Mouse (Mus musculus) heart, adult 18-20 months (tissue): ENCODE results near the gene Svs1. TPM values are rescaled to one million over a fixed set of nuclear protein-coding genes. Genes with fewer than 3 reads are reported as not detected.
A peak's percentile ranks its signal among the peaks of the same experiment; 100 is the strongest.

Experiments
- DNase-seq, 2 experiments: peaks; one replicate each; pipeline ENCODE4 v3.0.0; 2021 to 2022; ENCODE audit warnings: mixed read lengths in 1 of 2
- total RNA-seq, 2 experiments: library from RNA; stranded (reverse); gene quantifications; 2 replicates each; pipeline ENCODE4 v1.2.3; 2021

Gene Svs1
- total RNA-seq, 2 experiments from 2014 or later = not detected

GRCm38 (mm10) chr6:49011191-49011590, 24.5 kb downstream of the Svs1 start:
- no peak for DNase-seq

GRCm38 (mm10) chr6:49013023-49013422, 26.4 kb downstream of the Svs1 start:
- no peak for DNase-seq

GRCm38 (mm10) chr6:49013458-49013857, 26.8 kb downstream of the Svs1 start:
- DNase-seq = no peak

- no peak for DNase-seq
These were observed 30.5 kb downstream of the Svs1 start for GRCm38 (mm10) chr6:49017150-49017549.

- DNase-seq = no peak
These were observed 32.7 kb downstream of the Svs1 start for GRCm38 (mm10) chr6:49019341-49019740.

- no peak for DNase-seq
These were observed 34.7 kb downstream of the Svs1 start for GRCm38 (mm10) chr6:49021141-49022012.

GRCm38 (mm10) chr6:49022384-49022783, 35.7 kb downstream of the Svs1 start:
- no peak for DNase-seq

- DNase-seq = no peak
These were observed 36.7 kb downstream of the Svs1 start for GRCm38 (mm10) chr6:49023315-49023714.

GRCm38 (mm10) chr6:49025290-49025689, 38.6 kb downstream of the Svs1 start:
- no peak for DNase-seq

GRCm38 (mm10) chr6:49026496-49026895, 39.8 kb downstream of the Svs1 start:
- DNase-seq = no peak

- no peak for DNase-seq
These were observed 41.4 kb downstream of the Svs1 start for GRCm38 (mm10) chr6:49028019-49028418.

GRCm38 (mm10) chr6:49028708-49029107, 42.0 kb downstream of the Svs1 start:
- no peak for DNase-seq

- no peak for DNase-seq
These were observed 44.6 kb downstream of the Svs1 start for GRCm38 (mm10) chr6:49031230-49031629.

GRCm38 (mm10) chr6:49032783-49033182, 46.1 kb downstream of the Svs1 start:
- DNase-seq = no peak

GRCm38 (mm10) chr6:49036275-49037267, 49.9 kb downstream of the Svs1 start, which contains the start of gene Gpnmb:
TSS of gene Gpnmb (plus strand) at chr6:49036546.
- DNase-seq = peak; percentile 9 to 25

- DNase-seq = no peak
These were observed 50.6 kb downstream of the Svs1 start for GRCm38 (mm10) chr6:49037268-49037662.

GRCm38 (mm10) chr6:49039470-49040180, 53.0 kb downstream of the Svs1 start:
- DNase-seq = peak; percentile 45 to 74

Other genes with a start within 250 kb of the Svs1 start
- 10 to 100 TPM in 1 of 2 experiments, 1 to 10 TPM in 1; 9.9 to 13.3 TPM for gene Gimap1, start 247.8 kb upstream of the Svs1 start, total RNA-seq
- 1 to 10 TPM; 4.9 to 5.0 TPM for gene Gimap5, start 240.7 kb upstream of the Svs1 start, total RNA-seq
- gene Gimap3, start 216.0 kb upstream of the Svs1 start, total RNA-seq = 1 to 10 TPM in 1 of 2 experiments, under 1 TPM in 1; 0.57 to 6.9 TPM
- 10 to 100 TPM; 14.7 to 20.6 TPM for gene Tmem176a, start 145.9 kb upstream of the Svs1 start, total RNA-seq
- 10 to 100 TPM; 39.3 to 54.1 TPM for gene Tmem176b, start 145.4 kb upstream of the Svs1 start, total RNA-seq
- not detected for gene Aoc1, start 114.0 kb upstream of the Svs1 start, total RNA-seq
- not detected for gene 1600015I10Rik, start 57.0 kb upstream of the Svs1 start, total RNA-seq
- gene Doxl2, start 11.9 kb upstream of the Svs1 start, total RNA-seq = not detected
- 1 to 10 TPM in 1 of 2 experiments, under 1 TPM in 1; 0.89 to 1.7 TPM for gene Gpnmb, start 49.7 kb downstream of the Svs1 start, total RNA-seq
- gene Malsu1, start 86.9 kb downstream of the Svs1 start, total RNA-seq = 10 to 100 TPM; 40.5 to 45.0 TPM
- not detected for gene Igf2bp3, start 228.1 kb downstream of the Svs1 start, total RNA-seq